Mouse (Mus musculus) urinary bladder, postnatal 36 days (tissue): ENCODE data around the gene Ice2.

Experiments used
- DNase-seq, 2 experiments: peaks; one replicate each; pipeline ENCODE4 v3.0.0; 2022; ENCODE audit warnings: low spot score in 2 of 2, mixed read lengths in 1 of 2

Gene Ice2

DNA sequence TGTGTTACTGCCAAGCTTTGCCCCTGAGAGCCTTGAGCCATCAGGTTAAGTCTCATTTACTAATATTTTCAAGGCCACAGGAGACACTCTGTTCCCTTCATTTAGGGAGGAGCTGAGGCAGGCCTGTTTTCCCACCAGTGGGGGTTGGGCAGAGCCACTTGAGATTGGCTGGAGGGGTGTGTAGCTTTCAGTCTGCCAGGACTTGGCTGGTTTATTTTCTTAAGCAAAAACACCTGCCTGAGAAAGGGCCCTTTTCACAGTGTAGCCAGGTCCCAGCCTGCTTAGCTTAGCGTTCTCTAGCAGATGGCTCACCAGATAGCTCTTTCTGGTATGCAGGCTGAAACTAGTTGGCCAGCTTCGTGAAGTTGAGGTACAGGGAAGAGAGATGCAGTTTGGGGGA lies 61.3 kb downstream of the Ice2 start:
- peak; percentile 70 to 85 for DNase-seq

GRCm38 (mm10) chr9:69459876-69460275 lies 62.2 kb downstream of the Ice2 start:
- no peak for DNase-seq

DNA sequence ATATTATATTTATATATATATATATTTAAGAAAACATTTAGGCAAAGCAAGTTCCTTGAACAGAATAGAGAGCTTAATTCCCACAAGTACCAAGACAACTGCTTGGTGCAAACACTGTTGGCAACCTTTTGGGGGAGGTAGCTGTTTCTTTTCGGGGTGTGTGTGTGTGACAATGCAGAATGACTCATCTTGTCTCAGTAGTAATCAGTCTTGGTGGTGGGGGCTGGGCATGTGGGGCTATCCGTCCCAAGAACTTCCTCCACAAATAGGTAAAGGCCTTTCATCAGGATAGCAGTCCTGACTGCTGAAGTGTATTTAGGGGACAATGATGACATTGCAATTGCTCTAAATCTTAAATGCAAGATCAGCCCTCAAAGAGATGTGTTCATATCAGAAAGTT lies 65.3 kb downstream of the Ice2 start:
- DNase-seq, result no peak

GRCm38 (mm10) chr9:69464109-69464756 lies 66.5 kb downstream of the Ice2 start:
- DNase-seq, result no peak

GRCm38 (mm10) chr9:69466098-69466497 lies 68.4 kb downstream of the Ice2 start:
- DNase-seq, result peak in 1 of 2 experiments; percentile 15

DNA sequence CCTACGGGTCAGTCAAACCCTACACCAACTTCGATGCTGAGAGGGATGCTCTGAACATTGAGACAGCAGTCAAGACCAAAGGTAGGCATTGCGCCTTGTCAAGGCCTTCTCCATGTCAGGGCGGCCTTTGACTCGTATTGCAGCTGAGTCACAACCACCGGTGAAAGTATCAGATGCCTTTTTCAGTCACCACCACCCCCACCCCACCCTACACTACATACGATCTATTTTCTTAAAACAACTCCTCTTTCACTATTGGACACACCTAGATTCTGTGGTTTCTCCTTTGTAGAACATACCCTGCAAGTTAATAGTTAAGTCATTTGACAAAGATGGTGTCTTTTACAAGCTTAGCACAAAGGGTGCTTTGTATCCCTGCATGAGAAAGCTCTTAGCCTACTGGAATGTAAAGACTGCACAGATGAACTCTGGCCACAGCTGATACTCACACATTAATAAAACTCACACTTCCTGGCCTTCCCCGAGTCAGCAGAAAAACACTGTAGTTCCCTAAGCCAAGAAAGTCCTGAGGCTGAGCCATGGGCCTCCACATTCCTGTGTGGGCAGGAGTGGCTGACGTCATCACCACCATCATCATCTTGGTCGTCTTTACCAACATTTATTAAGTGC lies 69.7 kb downstream of the Ice2 start:
- DNase-seq, result no peak

GRCm38 (mm10) chr9:69468991-69469390 lies 71.3 kb downstream of the Ice2 start:
- DNase-seq, result peak; percentile 49 to 55

- no peak for DNase-seq
These were observed 72.7 kb downstream of the Ice2 start for GRCm38 (mm10) chr9:69470362-69470761.

- no peak for DNase-seq
These were observed 73.2 kb downstream of the Ice2 start for GRCm38 (mm10) chr9:69470921-69471320.

DNA sequence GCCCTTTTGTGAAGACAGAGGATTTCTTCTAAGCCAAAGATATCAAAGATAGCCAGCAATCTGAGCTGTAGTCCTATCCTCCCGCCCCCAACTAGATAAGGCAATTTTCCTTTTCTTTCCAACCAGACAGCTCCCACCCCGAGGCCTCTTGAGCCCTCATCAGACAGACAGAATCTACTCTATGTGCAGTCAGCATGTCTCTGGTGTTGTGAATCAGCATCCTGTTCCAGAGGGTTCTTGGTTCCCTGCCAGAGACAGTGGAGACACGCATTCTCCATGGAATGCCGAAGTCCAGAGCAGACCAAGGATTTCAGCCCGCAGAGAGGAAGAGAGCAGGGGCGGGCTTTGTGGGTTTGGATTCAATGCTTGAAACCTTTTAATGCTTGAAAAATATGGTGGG lies 75.0 kb downstream of the Ice2 start:
- peak; percentile 40 to 75 for DNase-seq

GRCm38 (mm10) chr9:69475873-69476272 lies 78.2 kb downstream of the Ice2 start:
- DNase-seq, result no peak

GRCm38 (mm10) chr9:69477195-69477823 lies 79.6 kb downstream of the Ice2 start:
- DNase-seq, result no peak

DNA sequence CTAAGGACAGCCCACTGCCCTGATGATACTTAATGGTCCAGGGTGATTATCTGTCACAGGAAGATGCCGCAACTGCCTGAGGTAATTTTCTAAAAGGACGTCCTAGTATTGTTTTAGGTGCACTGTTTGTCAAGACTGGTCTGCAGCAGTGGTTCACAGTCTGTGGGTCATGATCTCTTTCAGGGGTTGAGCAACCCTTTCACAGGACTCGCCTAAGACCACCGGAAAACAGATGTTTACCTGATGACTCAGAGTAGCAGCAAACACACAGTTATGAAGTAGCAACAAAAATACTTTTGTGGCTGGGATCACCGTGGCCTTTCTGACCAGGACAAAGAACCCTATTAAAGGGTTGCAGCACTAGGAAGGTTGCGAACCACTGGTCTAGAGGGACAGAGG lies 80.1 kb downstream of the Ice2 start:
- DNase-seq, result no peak

- peak; percentile 73 to 74 for DNase-seq
These were observed 82.6 kb downstream of the Ice2 start for GRCm38 (mm10) chr9:69480344-69480743.
